Mouse (Mus musculus): ENCODE data around the gene Tfb2m.

Gene Tfb2m

DNA sequence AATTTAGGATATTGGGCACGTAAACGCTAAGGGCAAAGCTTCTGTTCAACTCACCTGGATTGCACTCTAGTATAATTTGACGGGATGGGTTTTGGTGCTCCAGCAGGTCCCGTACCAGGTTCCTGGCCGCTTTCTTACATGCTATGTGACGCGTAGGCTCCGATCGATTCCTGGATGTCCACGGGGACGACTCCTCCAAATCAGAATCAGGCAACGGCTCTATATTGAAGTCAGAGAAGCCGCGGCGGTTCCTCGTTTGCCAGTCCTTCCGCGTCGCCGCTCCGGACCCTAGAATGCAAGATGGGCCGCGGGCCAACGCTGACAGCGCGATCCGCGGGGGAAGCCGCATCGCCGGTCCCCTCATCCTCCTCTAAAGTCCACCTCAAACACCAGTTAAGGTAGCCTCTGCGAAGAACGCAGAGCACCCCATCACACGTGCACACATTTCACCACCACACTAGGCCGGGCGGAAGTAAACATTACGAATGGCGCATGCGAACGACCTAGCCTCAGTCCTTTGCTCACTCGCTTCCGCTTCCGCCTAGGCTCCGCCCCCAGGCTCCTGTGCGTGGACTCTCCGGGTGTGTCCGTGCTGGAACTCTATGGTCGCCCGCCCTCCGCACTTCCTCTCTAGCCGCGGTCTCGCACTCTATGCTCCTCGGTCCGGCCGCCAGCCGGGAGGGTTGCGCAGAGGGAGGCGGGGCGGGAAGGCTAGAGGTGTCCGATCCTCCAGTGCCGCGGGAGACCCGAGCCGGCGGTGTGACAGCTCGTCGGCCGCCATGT is at the start of gene Tfb2m, which contains the start of gene Cnst:
Tfb2m (minus strand) TSS at position 500 of the 783 bp plus-strand sequence.
Cnst (plus strand) TSS at position 603 of the 783 bp plus-strand sequence.
- peak; percentile 93 for DNase-seq (ENCODE audit: low read depth, low spot score)

DNA sequence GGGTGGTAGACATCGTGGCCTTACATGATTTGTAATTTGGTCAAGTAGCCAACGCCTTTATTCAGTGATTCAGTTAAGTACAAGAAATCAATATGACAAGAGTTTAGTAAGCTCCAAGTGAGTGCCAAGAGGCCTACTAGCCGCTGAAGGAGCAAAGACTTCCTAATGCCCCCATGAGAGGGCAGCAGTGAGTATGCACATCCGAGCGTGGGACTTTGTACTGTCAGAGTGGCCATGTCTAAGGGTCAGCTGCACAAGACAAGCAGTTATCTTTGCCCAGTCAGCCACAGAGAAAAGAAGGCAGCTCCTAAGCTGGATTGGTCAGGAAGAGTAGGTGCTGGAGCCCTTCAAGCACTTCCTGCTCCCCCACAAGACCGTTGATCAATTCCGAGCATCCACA is 46.9 kb upstream of the Tfb2m start:
- DNase-seq (ENCODE audit: low read depth, low spot score): no peak

- DNase-seq (ENCODE audit: low read depth, low spot score): no peak
Measured at GRCm38 (mm10) chr1:179592143-179592542, 46.1 kb upstream of the Tfb2m start.

- DNase-seq (ENCODE audit: low read depth, low spot score): no peak
Measured at GRCm38 (mm10) chr1:179591639-179592038, 45.6 kb upstream of the Tfb2m start.

GRCm38 (mm10) chr1:179588230-179588629 is 42.2 kb upstream of the Tfb2m start:
- no peak for DNase-seq (ENCODE audit: low read depth, low spot score)

GRCm38 (mm10) chr1:179586430-179587095 is 40.5 kb upstream of the Tfb2m start:
- no peak for DNase-seq (ENCODE audit: low read depth, low spot score)

DNA sequence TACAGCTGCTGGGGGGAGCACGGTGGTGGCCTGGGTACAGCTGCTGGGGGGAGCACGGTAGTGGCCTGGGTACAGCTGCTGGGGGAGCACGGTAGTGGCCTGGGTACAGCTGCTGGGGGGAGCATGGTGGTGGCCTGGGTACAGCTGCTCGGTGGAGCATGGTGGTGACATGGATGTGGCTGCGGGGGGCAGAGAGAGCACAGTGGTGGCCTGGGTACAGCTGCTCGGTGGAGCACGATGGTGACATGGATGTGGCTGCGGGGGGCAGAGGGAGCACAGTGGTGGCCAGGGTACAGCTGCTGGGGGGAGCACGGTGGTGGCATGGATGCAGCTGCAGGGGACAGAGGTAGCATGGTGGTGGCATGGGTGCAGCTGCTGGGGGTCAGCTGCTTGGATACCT is 39.6 kb upstream of the Tfb2m start:
- no peak for DNase-seq (ENCODE audit: low read depth, low spot score)

DNA sequence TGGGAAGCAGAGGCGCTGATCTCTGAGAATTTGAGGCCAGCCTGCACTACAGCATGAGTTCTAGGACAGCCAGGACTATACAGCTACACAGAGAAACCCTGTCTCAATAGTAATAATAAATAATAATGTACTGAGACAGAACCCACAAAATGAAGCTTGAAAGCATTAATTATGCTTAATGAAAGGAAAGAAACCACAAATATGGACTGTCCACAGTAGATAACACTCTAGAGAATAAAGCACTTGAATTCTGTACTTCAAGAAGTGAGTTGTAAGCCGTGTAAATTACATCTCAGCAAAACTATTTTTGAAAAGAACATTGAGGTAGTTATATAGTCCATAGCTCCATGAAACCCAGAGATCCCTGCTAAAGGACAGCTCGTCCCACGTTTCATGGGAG is 38.2 kb upstream of the Tfb2m start:
- DNase-seq (ENCODE audit: low read depth, low spot score): no peak

DNA sequence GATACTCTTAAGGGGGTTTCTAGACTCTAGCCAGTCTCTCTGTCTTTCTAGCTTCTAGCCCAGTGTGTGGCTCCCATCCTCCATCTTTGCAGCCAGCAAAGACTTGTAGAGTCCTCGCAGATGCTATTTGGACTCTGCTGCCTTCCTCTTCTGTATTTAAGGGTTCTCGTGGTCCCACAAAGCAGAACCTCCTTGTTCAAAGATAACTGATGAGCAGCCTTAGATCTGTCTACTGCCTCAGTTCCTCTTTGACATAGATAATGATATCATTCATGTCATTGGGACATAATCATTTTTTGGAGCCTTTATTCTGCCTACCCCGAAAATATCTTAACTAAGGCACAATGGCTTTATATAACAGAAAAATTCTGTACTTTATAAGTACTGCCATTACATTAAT is 37.0 kb upstream of the Tfb2m start:
- no peak for DNase-seq (ENCODE audit: low read depth, low spot score)

GRCm38 (mm10) chr1:179582021-179582433 is 36.0 kb upstream of the Tfb2m start:
- DNase-seq (ENCODE audit: low read depth, low spot score): no peak

DNA sequence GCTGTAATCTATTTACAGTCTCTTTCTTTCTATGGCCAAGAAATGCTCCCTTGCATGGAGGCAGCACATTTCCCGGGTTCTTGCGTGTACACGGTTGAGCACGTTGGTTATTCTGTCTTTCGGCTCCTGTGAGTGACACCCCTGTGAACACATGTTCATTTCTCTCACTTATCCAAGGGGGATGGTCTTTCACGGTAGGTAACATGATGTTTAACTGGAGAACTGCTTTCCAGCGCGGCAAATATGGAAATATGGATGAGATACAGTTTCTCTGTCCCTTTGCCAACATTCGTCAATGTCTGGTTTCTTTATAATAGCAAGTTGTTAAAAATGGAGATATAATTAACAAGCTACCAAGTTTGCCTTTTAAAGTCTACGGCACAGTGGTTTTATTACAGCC is 35.4 kb upstream of the Tfb2m start:
- DNase-seq (ENCODE audit: low read depth, low spot score): no peak

- DNase-seq (ENCODE audit: low read depth, low spot score): no peak
Measured at GRCm38 (mm10) chr1:179580200-179580599, 34.1 kb upstream of the Tfb2m start.

- DNase-seq (ENCODE audit: low read depth, low spot score): no peak
Measured at GRCm38 (mm10) chr1:179578625-179579024, 32.6 kb upstream of the Tfb2m start.

DNA sequence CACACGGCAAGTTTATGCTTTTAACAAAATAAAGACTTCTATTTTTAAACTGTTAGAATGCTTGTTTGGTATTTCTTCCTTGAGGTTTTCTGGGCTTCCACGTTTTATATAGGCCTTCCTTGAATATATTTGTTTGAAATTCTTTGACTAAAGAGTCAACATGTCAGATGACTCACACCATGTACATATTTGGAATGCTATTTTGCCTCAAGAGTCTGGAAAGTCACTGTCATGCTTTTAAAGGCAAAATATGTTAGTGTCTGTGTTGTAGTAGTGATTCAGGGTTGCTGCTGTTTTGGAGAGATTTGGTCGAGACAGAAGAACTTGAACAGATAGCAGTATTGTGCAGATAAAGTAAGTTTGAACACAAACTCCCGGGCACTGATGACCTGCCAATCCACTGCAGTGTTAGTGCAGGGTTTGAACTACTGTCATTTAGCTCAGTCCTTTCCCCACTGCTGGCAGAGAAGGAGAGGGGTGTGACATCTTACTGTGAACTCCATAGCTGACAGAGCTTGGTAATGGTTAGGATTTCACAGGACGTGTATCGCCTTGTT is 27.7 kb upstream of the Tfb2m start:
- no peak for DNase-seq (ENCODE audit: low read depth, low spot score)

- no peak for DNase-seq (ENCODE audit: low read depth, low spot score)
Measured at GRCm38 (mm10) chr1:179571686-179572085, 25.6 kb upstream of the Tfb2m start.

DNA sequence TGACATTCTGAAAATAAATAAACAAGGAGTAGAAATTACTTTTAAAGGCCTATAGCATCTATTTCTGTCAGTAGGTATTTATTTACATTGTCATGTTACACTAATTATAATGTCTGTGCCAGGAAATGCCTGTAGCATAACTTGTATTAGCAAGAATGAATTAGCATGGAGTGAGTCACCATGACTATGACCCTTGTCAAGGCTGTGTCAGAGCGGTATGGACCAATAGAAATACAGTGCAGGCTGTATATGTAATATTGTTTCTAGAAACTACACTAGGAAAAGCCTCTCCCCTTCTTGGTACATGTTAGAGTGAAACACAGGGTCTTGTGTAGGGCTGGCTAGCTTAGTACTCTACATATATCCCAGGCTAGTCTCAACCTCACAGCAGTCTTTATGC is 24.4 kb upstream of the Tfb2m start:
- DNase-seq (ENCODE audit: low read depth, low spot score): no peak

- no peak for DNase-seq (ENCODE audit: low read depth, low spot score)
Measured at GRCm38 (mm10) chr1:179568690-179569398, 22.8 kb upstream of the Tfb2m start.

DNA sequence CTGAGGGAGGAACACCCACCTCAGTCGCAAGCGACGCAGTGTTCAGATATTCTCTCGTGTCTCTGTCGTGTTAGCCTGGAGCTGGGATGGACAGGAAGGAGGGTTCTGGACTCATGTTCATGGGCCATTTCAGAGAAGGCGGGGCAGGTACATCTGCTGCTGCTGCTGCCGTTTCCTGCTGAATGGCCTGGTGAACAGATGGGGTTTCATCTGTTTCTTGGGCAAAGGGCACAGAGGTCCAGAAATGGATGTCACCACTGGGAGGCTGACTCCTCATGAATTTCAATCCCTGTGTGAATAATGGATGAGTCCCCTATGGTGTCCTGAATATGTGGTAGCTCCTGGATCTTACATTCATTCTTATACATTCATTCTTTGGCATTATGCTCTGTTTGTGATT is 21.5 kb upstream of the Tfb2m start:
- no peak for DNase-seq (ENCODE audit: low read depth, low spot score)

GRCm38 (mm10) chr1:179563926-179564325 is 17.9 kb upstream of the Tfb2m start:
- no peak for DNase-seq (ENCODE audit: low read depth, low spot score)

- no peak for DNase-seq (ENCODE audit: low read depth, low spot score)
Measured at GRCm38 (mm10) chr1:179563211-179563610, 17.1 kb upstream of the Tfb2m start.

DNA sequence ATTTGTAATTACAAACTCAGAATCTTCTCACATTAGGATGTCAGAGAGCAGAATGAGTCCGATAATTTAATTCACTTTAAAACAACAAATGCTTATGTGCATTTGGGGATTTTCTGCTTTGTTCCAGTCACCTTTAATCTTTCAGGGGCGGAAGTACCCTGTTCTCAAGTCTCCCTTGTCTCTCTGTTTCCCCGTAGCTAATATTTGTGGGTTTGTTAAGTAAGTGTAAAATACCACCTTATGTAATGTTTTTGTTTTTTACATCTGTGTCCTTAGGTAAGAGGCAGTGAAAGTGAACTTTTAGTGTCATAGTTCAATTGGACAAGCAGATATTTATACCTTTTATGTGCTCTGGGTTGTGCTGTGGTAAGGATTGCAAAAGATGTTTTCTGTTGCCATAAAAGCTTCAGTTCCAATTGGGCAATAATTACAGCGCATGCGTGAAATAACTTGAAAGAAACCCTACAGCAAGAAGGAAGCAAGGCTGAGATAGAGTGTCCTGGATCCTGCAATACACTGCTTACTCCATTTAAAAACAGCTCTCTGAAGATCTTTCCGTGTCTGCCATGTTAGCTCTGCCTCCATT is 14.9 kb upstream of the Tfb2m start:
- no peak for DNase-seq (ENCODE audit: low read depth, low spot score)
